31 mouse cellular contexts compared by ENCODE assay signal in genomic region chr6:59142050-59142449, GRCm38 (mm10).
"Had no signal": no experiment of that assay in that cellular context is flagged by ENCODE, and none has a peak within 500 bp of the region (broad histone marks: within the 10 kb centered on the region; RNA-seq: fewer than 3 reads in every experiment).

No protein-coding gene starts in this region.

- ATAC-seq: liver, embryonic 12.5 days; liver, postnatal 0 days; lung, postnatal 0 days; midbrain, embryonic 13.5 days; midbrain, embryonic 15.5 days; midbrain, embryonic 16.5 days had no signal

- H3K9me3 ChIP-seq: limb, embryonic 10.5 days; limb, embryonic 12.5 days; limb, embryonic 13.5 days; limb, embryonic 15.5 days; liver, embryonic 12.5 days; liver, embryonic 13.5 days; liver, embryonic 15.5 days; lung, embryonic 15.5 days; midbrain, embryonic 10.5 days; midbrain, embryonic 12.5 days; midbrain, embryonic 13.5 days; midbrain, embryonic 15.5 days had no signal

- H3K36me3 ChIP-seq: limb, embryonic 10.5 days; limb, embryonic 12.5 days; limb, embryonic 13.5 days; limb, embryonic 15.5 days; liver, embryonic 12.5 days; liver, embryonic 13.5 days; liver, embryonic 15.5 days; lung, embryonic 15.5 days; midbrain, embryonic 10.5 days; midbrain, embryonic 12.5 days; midbrain, embryonic 13.5 days; midbrain, embryonic 15.5 days had no signal

- H3K9ac ChIP-seq: limb, embryonic 12.5 days; limb, embryonic 13.5 days; limb, embryonic 15.5 days; liver, embryonic 12.5 days; liver, embryonic 13.5 days; liver, embryonic 14.5 days; liver, embryonic 15.5 days; liver, postnatal 0 days; lung, embryonic 14.5 days; lung, embryonic 15.5 days; midbrain, embryonic 12.5 days; midbrain, embryonic 13.5 days; midbrain, embryonic 15.5 days had no signal

- H3K27me3 ChIP-seq: limb, embryonic 12.5 days; limb, embryonic 13.5 days; limb, embryonic 15.5 days; liver, embryonic 12.5 days; liver, embryonic 13.5 days; liver, embryonic 15.5 days; lung, embryonic 15.5 days; megakaryocyte, embryonic 14.5 days; midbrain, embryonic 12.5 days; midbrain, embryonic 13.5 days; midbrain, embryonic 15.5 days had no signal

- H3K4me3 ChIP-seq: limb, embryonic 10.5 days; limb, embryonic 12.5 days; limb, embryonic 13.5 days; limb, embryonic 15.5 days; liver, embryonic 12.5 days; liver, embryonic 13.5 days; liver, embryonic 15.5 days; lung, embryonic 15.5 days; megakaryocyte, embryonic 14.5 days; midbrain, embryonic 10.5 days; midbrain, embryonic 12.5 days; midbrain, embryonic 13.5 days; midbrain, embryonic 15.5 days; myocyte had no signal

- H3K4me1 ChIP-seq: limb, embryonic 10.5 days; limb, embryonic 12.5 days; limb, embryonic 13.5 days; limb, embryonic 15.5 days; liver, embryonic 12.5 days; liver, embryonic 13.5 days; liver, embryonic 15.5 days; lung, embryonic 15.5 days; megakaryocyte, embryonic 14.5 days; midbrain, embryonic 10.5 days; midbrain, embryonic 12.5 days; midbrain, embryonic 13.5 days; midbrain, embryonic 15.5 days had no signal

- DNase-seq: left cerebral cortex, postnatal 4 days; liver; liver, embryonic 13.5 days; liver, postnatal 0 days; lung, adult 18-20 months; lung, adult 2 months; lung, embryonic 14.5 days; lung, postnatal 10 days; lung, postnatal 14 days; lung, postnatal 36 days; lung, postnatal 4 days; midbrain, embryonic 14.5 days had no signal

- H3K4me2 ChIP-seq: limb, embryonic 12.5 days; limb, embryonic 13.5 days; limb, embryonic 15.5 days; liver, embryonic 11.5 days; liver, embryonic 12.5 days; liver, embryonic 13.5 days; liver, embryonic 15.5 days; lung, embryonic 14.5 days; lung, embryonic 15.5 days; midbrain, embryonic 11.5 days; midbrain, embryonic 12.5 days; midbrain, embryonic 13.5 days; midbrain, embryonic 15.5 days had no signal

- H3K27ac ChIP-seq: limb, embryonic 10.5 days; limb, embryonic 12.5 days; limb, embryonic 13.5 days; limb, embryonic 15.5 days; liver, embryonic 12.5 days; liver, embryonic 13.5 days; liver, embryonic 14.5 days; liver, embryonic 15.5 days; lung, embryonic 15.5 days; macrophage; midbrain, embryonic 10.5 days; midbrain, embryonic 12.5 days; midbrain, embryonic 13.5 days; midbrain, embryonic 15.5 days had no signal
